Mouse (Mus musculus) bone marrow macrophage, adult 2 months (primary cell): ENCODE results near the gene Rnf41. TPM values are rescaled to one million over a fixed set of nuclear protein-coding genes. Genes with fewer than 3 reads are reported as not detected.
A peak's percentile ranks its signal among the peaks of the same experiment; 100 is the strongest.

Experiments
- H3K27ac ChIP-seq: 2 replicates; pipeline ENCODE4 v1.5.1; 2012; ENCODE audit warnings: low read depth, low read length; ENCODE audit not compliant: insufficient read depth
- H3K4me1 ChIP-seq: 2 replicates; pipeline ENCODE4 v1.6.1; 2012; ENCODE audit warnings: low read length; ENCODE audit not compliant: control insufficient read depth, insufficient read depth
- H3K4me3 ChIP-seq: 2 replicates; pipeline ENCODE4 v1.5.1; 2012; ENCODE audit warnings: mild to moderate bottlenecking, low read length, moderate library complexity; ENCODE audit not compliant: insufficient read depth
- CTCF ChIP-seq: IDR thresholded peaks from 2 replicates; pipeline ENCODE4 v1.5.1; 2012; ENCODE audit warnings: low read depth, mild to moderate bottlenecking, low read length, moderate library complexity
- POLR2A ChIP-seq: IDR thresholded peaks from 2 replicates; pipeline ENCODE4 v1.6.1; 2012; ENCODE audit warnings: mild to moderate bottlenecking, low read depth, low read length, borderline replicate concordance
- polyA plus RNA-seq: library from polyadenylated mRNA; stranded (reverse); fragments of >200 nt; gene quantifications from 2 replicates; pipeline ENCODE4 v1.2.4, GENCODE M21; 2012; ENCODE audit not compliant: missing spikeins, insufficient read depth, insufficient read length

Gene Rnf41
- polyA plus RNA-seq, 1 experiment, result 47.6 TPM

DNA sequence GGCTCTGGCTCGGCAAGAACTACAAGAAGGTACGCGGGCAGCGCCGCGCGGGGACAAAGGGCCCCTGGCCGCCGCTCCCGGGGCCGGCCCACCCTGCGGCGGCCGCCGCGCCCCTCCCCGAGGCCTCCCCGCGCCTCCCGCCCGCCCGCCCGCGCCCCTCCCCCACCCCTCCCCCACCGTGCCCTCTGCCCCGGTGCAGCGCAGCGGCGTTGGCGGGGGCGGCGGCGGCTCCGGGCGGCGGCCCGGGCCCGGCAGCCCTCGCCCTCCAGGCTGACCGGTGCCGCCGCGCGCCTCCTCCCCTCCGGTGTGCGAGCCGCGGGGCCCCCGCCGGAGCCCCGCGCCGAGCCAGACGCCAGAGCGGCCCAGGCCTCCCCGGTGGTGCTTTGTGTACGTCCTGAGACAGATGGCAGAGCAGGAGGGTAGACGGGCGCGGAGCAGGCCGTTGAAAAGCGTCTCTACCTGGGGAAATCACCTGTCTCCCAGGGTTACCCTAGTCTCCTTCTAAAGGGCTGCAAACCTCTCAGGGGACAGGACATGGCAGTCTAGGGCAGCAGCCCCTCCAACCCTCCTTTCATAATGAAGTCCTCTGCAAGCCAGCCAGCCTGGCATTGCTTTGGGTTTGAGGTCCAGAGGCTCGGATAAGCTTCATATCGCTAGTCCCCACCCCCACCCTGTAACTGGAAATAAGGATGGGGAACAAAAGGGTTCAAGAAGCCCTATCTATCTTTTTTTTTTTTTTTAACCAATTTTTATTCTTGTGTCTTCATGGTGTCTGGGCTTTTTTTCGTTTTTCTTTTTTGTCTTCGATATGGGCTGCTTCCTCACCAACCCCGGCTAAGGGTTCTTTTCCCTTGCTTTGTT is 48.2 kb downstream of the Rnf41 start:
- Histone ChIP-seq H3K4me3 (peak overlapping the region; percentile 81), H3K4me1 (peaks cover 10% of the 10 kb centered on the region), H3K27ac (peak overlapping the region; percentile 80)
- TF ChIP-seq CTCF (no peak), POLR2A (no peak)

DNA sequence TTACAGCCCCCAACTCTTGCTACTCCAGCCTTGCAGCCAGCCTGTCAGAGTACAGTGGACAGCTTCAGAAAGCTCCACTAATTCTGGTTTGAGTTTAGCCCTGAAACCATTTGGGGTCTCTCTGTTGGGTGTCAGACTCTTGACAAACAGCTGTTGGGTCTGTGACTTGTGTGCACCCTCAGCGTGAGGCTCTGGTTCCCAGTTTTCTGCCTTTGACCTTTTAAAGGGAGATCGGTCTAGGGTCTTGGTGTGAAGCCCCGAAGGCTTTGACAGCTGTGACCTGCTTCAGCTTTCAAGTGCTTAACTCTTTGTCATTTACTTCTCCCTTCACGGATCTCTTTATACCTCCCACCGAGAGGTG is 48.8 kb downstream of the Rnf41 start:
- Histone ChIP-seq H3K27ac (no peak overlapping the region), H3K4me1 (peaks cover 8% of the 10 kb centered on the region), H3K4me3 (peak overlapping the region; percentile 81)
- TF ChIP-seq CTCF, result no peak
- no peak for TF ChIP-seq POLR2A

DNA sequence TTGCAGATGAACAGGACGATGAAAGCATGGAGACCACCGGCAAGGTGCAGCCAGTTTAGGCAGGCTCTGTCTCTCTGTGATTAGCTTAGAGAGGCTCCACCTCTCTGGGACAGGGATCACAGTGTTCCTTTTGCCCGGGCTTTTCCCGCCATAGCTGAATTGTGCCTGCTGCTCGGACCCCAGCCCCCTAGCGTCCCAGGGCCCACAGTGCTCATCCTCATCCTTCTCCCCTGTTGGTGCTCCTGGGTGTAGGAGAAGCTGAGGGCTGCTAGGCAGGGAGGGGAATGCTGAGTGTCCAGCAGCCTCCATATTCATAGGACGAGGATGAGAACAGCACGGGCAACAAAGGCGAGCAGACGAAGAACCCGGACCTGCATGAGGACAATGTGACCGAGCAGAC is 62.9 kb downstream of the Rnf41 start:
- H3K4me3 ChIP-seq, result no peak overlapping the region
- no peak overlapping the region for H3K27ac ChIP-seq
- TF ChIP-seq CTCF (no peak), POLR2A (no peak)
- H3K4me1 ChIP-seq, result no peaks in the 10 kb centered on the region

DNA sequence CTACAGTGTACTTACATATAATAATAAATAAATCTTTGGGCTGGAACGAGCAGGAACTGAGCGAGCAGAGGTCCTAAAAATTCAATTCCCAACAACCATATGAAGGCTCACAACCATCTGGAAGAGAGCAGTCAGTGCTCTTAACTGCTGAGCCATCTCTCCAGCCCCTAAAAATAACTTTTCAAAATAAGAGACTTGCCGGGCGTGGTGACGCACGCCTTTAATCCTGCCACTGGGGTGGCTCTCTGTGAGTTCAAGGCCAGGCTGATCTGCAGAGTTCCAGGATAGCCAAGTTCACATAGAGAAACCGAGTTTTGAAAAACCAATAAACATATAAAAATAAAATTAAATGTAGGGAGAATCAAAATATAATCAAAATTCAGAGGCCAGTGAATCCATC is 74.9 kb downstream of the Rnf41 start:
- peaks cover 19% of the 10 kb centered on the region for H3K4me1 ChIP-seq
- H3K27ac ChIP-seq, result no peak overlapping the region
- no peak overlapping the region for H3K4me3 ChIP-seq
- TF ChIP-seq POLR2A, result no peak
- TF ChIP-seq CTCF, result no peak

DNA sequence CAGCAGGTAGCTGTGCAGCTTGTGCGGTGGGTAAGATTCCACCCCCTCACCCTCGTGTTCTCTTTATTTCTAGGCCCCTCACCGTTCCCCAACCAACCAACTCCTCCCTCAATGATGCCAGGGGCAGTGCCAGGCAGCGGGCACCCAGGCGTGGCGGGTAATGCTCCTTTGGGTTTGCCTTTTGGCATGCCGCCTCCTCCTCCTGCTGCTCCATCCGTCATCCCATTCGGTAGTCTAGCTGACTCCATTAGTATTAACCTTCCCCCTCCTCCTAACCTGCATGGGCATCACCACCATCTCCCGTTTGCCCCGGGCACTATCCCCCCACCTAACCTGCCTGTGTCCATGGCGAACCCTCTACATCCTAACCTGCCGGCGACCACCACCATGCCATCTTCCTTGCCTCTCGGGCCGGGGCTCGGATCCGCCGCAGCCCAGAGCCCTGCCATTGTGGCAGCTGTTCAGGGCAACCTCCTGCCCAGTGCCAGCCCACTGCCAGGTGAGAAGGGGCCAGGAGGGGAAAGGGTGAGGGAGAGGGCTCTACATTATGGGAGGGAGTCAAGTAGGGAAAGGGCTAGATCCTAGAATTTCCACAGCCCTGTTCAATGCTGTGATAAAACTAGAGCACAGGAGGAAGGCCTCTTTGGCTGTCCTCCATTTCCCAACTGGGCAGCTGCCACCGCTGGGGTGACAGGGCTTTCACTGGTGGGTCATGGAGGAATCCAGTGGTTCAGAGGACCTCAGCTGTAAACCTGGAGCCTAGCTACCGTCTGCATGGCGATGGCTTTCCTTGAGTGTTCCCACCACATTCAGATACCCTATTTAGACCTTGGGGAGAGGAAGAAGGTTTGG is 76.6 kb downstream of the Rnf41 start:
- no peak for TF ChIP-seq POLR2A
- TF ChIP-seq CTCF, result no peak
- H3K4me3 ChIP-seq, result no peak overlapping the region
- peaks cover 27% of the 10 kb centered on the region for H3K4me1 ChIP-seq
- H3K27ac ChIP-seq, result no peak overlapping the region

DNA sequence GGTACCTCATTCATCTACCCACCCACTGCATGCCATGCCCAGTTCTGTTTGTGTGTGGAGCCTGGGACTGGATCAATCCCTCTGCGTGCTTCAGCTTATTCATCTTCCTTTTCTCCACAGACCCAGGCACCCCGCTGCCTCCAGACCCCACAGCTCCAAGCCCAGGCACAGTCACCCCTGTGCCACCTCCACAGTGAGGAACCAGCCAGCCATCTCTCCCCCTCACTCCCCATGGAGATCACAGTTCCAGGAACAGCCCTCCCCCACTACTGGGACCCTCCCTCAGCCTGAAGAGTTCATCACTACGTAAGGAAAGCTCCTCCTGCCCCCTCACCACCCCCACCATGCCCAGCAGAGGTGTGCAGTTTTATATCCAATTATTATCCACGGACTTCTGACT is 77.3 kb downstream of the Rnf41 start:
- no peak for TF ChIP-seq CTCF
- TF ChIP-seq POLR2A, result no peak
- H3K27ac ChIP-seq, result no peak overlapping the region
- H3K4me3 ChIP-seq, result no peak overlapping the region
- H3K4me1 ChIP-seq, result peaks cover 25% of the 10 kb centered on the region

DNA sequence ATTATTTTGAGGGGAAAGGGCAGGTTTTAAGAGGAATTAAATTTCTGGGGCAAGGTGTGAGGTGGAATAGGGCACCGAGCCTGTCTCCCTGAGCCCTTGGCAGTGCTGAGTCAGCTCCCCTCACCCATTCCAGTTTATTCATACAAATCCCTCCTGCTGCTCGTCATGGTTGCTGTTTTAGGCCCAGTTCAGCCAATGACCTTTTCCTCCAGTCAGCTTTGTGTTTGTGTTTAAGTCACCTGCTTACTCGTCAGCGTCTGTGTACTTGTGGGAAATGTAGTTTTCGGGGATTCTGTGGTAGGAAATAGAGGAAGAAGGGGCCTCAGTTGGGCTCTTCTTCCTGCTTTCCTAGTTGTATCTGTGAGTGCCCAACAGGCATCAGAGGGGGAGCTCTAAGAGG is 77.9 kb downstream of the Rnf41 start:
- TF ChIP-seq POLR2A, result no peak
- no peak for TF ChIP-seq CTCF
- peaks cover 21% of the 10 kb centered on the region for H3K4me1 ChIP-seq
- peak overlapping the region; percentile 56 for H3K27ac ChIP-seq
- no peak overlapping the region for H3K4me3 ChIP-seq

DNA sequence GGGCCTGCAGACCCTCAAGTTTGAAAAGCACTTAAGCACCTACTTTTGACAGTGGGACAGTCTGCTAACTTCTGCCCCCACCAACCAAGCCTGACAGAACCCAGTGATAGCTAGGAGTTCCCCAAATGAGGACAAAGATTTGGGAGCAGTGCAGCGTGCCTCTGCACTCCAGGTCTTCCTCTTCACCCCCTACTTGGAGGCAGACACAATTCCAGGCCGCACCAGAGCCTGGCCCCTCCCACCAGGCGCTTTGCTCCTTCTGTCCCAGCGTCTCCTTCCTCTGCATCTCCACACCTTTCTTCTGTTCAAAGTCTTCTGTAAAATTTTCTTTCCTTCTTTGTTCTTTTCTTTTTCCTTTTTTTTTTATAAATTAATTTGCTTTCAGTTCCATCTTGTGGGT is 78.3 kb downstream of the Rnf41 start:
- TF ChIP-seq POLR2A (no peak), CTCF (no peak)
- Histone ChIP-seq H3K4me3 (no peak overlapping the region), H3K27ac (peak overlapping the region; percentile 56), H3K4me1 (peaks cover 21% of the 10 kb centered on the region)

DNA sequence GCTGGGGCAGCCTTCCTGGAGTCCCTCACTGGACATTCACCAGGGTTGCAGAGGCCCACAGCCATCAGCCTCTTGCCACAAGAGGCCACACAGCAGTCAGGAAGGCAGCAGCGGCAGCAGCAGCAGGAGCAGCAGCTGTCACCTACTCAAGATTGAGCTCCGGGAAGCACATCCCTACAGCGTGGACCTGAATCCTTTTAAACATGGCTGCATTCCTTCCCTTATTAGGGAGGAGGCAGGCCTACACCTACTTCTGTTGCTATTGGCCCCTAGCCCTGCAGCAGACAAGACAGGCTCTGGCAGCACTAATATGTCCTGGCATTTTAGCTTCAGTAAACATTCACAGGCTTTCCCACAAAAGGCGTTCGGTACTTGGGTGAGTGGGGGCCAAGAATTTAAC is 78.8 kb downstream of the Rnf41 start:
- H3K4me1 ChIP-seq, result peaks cover 24% of the 10 kb centered on the region
- H3K4me3 ChIP-seq, result no peak overlapping the region
- TF ChIP-seq CTCF (no peak), POLR2A (no peak)
- no peak overlapping the region; the same call in 1 of the 2 replicates for H3K27ac ChIP-seq

DNA sequence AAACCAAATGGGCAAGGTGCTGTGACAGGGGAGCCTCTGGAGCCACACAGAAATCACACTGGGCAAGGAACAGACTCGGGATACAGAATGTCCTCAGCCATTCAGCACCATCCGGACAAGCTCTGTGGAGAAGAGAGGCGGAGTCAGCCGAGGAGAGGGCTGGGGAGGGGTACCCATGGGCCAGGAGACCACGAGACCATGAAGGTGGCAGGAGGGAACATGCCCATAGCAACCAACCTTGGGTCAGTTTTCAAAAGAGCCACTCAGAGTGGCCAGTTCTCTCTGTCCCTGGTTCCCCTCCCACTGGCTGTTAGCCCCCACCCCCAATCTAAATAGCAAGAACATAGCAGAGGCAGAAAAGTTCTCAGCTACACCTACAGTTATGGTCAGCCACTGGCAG is 79.5 kb downstream of the Rnf41 start:
- Histone ChIP-seq H3K4me3 (no peak overlapping the region), H3K27ac (no peak overlapping the region), H3K4me1 (peaks cover 30% of the 10 kb centered on the region)

More for the DNA sequence above, 79.5 kb downstream of the Rnf41 start:
- TF ChIP-seq CTCF, result no peak
- TF ChIP-seq POLR2A, result no peak

Other genes with a start within 250 kb of the Rnf41 start
- gene Rbms2, start 231.4 kb upstream of the Rnf41 start, polyA plus RNA-seq, result 39.4 and 39.8 TPM in 2 replicates
- not detected in 2 replicates for gene Gls2, start 217.2 kb upstream of the Rnf41 start, polyA plus RNA-seq
- 5.3 and 6.1 TPM in 2 replicates for gene Spryd4, start 199.8 kb upstream of the Rnf41 start, polyA plus RNA-seq
- not detected in 2 replicates for gene Mip, start 185.8 kb upstream of the Rnf41 start, polyA plus RNA-seq
- gene Timeless, start 179.6 kb upstream of the Rnf41 start, polyA plus RNA-seq, result 6.4 and 10.7 TPM in 2 replicates
- not detected in 2 replicates for gene Apon, start 157.6 kb upstream of the Rnf41 start, polyA plus RNA-seq
- not detected in 2 replicates for gene Apof, start 143.0 kb upstream of the Rnf41 start, polyA plus RNA-seq
- gene Stat2, start 141.1 kb upstream of the Rnf41 start, polyA plus RNA-seq, result 89.6 and 94.6 TPM in 2 replicates
- not detected in 2 replicates for gene Il23a, start 112.9 kb upstream of the Rnf41 start, polyA plus RNA-seq
- gene Pan2, start 108.3 kb upstream of the Rnf41 start, polyA plus RNA-seq, result 14.3 and 15.2 TPM in 2 replicates
- gene Cnpy2, start 89.2 kb upstream of the Rnf41 start, polyA plus RNA-seq, result 78.6 and 82.6 TPM in 2 replicates
- gene Cs, start 73.9 kb upstream of the Rnf41 start, polyA plus RNA-seq, result 98.1 and 109 TPM in 2 replicates
- 40.6 and 46.1 TPM in 2 replicates for gene Coq10a, start 42.7 kb upstream of the Rnf41 start, polyA plus RNA-seq
- 33.1 and 34.8 TPM in 2 replicates for gene Ankrd52, start 34.5 kb upstream of the Rnf41 start, polyA plus RNA-seq
- gene Slc39a5, start 10.4 kb upstream of the Rnf41 start, polyA plus RNA-seq, result not detected in 2 replicates
- 47.2 and 62.7 TPM in 2 replicates for gene Nabp2, start 165 bp upstream of the Rnf41 start, polyA plus RNA-seq
- 101 and 105 TPM in 2 replicates for gene Smarcc2, start 47.6 kb downstream of the Rnf41 start, polyA plus RNA-seq
- 1,186 and 1,257 TPM in 2 replicates for gene Myl6, start 82.5 kb downstream of the Rnf41 start, polyA plus RNA-seq
- 2.5 and 3.9 TPM in 2 replicates for gene Myl6b, start 87.0 kb downstream of the Rnf41 start, polyA plus RNA-seq
- gene Esyt1, start 114.2 kb downstream of the Rnf41 start, polyA plus RNA-seq, result 179 and 197 TPM in 2 replicates
- gene Zc3h10, start 136.1 kb downstream of the Rnf41 start, polyA plus RNA-seq, result 9.6 and 15.4 TPM in 2 replicates
- gene Rpl41, start 137.6 kb downstream of the Rnf41 start, polyA plus RNA-seq, result 2,460 and 2,819 TPM in 2 replicates
- gene Pa2g4, start 154.3 kb downstream of the Rnf41 start, polyA plus RNA-seq, result 70.1 and 76.0 TPM in 2 replicates
- gene Erbb3, start 178.0 kb downstream of the Rnf41 start, polyA plus RNA-seq, result 2.2 and 2.6 TPM in 2 replicates
- gene Rps26, start 215.1 kb downstream of the Rnf41 start, polyA plus RNA-seq, result 886 and 996 TPM in 2 replicates
- not detected in 2 replicates for gene Ikzf4, start 234.3 kb downstream of the Rnf41 start, polyA plus RNA-seq